Mouse (Mus musculus) testis, adult 2 months (tissue): ENCODE data around the gene Slc6a9. TPM values are rescaled to one million over a fixed set of nuclear protein-coding genes. Genes with fewer than 3 reads are reported as not detected.

Source experiments
- H3K27ac ChIP-seq: fragments of 200-500 bp; 2 replicates; pipeline ENCODE4 v1.5.1; 2012; ENCODE audit warnings: low read depth, low read length; ENCODE audit not compliant: control insufficient read depth, insufficient read depth
- H3K27me3 ChIP-seq: fragments of 200-500 bp; 2 replicates; pipeline ENCODE4 v1.6.1; 2012; ENCODE audit warnings: mild to moderate bottlenecking, low read length, moderate library complexity; ENCODE audit not compliant: control insufficient read depth, insufficient read depth
- H3K36me3 ChIP-seq: fragments of 200-500 bp; 2 replicates; pipeline ENCODE4 v1.6.1; 2012; ENCODE audit warnings: mild to moderate bottlenecking, low read length; ENCODE audit not compliant: control insufficient read depth, insufficient read depth
- H3K4me1 ChIP-seq: fragments of 200-500 bp; 2 replicates; pipeline ENCODE4 v1.6.1; 2012; ENCODE audit warnings: low read length; ENCODE audit not compliant: control insufficient read depth, insufficient read depth
- H3K4me3 ChIP-seq: fragments of 200-500 bp; 2 replicates; pipeline ENCODE4 v1.5.1; 2012; ENCODE audit warnings: low read depth, mild to moderate bottlenecking, low read length, moderate library complexity, mixed read lengths; ENCODE audit not compliant: control insufficient read depth
- CTCF ChIP-seq: fragments of 200-500 bp; IDR thresholded peaks from 2 replicates; pipeline ENCODE4 v1.5.1; 2012; ENCODE audit warnings: low read depth, mild to moderate bottlenecking, inconsistent platforms, low read length, moderate library complexity; ENCODE audit not compliant: control insufficient read depth, insufficient read depth, insufficient replicate concordance
- POLR2A ChIP-seq: fragments of 200-500 bp; IDR thresholded peaks from 2 replicates; pipeline ENCODE4 v1.6.1; 2012; ENCODE audit warnings: low read depth, mild to moderate bottlenecking, inconsistent platforms, low read length, moderate library complexity; ENCODE audit not compliant: control insufficient read depth
- polyA plus RNA-seq: library from polyadenylated mRNA; depleted of rRNA; stranded (reverse); fragments of >200 nt; gene quantifications from 2 replicates; pipeline ENCODE4 v1.2.3, GENCODE M21; 2012; rRNA removed

Slc6a9 gene
- polyA plus RNA-seq, result 6.4 and 7.4 TPM in 2 replicates

DNA sequence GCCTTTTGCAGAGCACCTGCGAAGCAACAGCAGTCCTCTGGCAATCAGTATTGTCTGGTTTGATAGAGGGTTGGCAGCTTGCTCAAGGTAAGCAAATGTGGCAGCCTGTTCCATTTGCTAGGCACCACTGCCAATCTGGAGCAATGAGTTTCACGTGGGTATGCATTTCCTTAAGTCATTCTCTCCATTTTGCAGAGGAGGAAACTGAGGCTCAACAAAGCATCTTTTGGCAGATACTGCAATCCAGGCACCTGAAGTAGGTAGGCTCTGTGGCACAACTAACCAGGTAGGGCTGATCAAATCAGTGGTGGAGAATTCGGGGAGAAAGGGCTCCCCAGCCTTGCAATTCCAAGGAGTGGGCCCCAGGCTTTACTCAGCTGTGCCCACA is at the start of gene Slc6a9:
Gene Slc6a9 (plus strand): TSS at position 50 of the 388 bp plus-strand sequence.
- peak within 1 kb of the TSS; percentile 25; the same call in 1 of the 2 replicates for H3K27ac ChIP-seq
- no peak for TF ChIP-seq POLR2A
- TF ChIP-seq CTCF, result no peak
- peaks cover 10% of the 10 kb centered on the region for H3K4me1 ChIP-seq
- no peaks in the 10 kb centered on the region for H3K36me3 ChIP-seq
- no peaks in the 10 kb centered on the region for H3K27me3 ChIP-seq
- H3K4me3 ChIP-seq, result peak within 1 kb of the TSS; percentile 96

DNA sequence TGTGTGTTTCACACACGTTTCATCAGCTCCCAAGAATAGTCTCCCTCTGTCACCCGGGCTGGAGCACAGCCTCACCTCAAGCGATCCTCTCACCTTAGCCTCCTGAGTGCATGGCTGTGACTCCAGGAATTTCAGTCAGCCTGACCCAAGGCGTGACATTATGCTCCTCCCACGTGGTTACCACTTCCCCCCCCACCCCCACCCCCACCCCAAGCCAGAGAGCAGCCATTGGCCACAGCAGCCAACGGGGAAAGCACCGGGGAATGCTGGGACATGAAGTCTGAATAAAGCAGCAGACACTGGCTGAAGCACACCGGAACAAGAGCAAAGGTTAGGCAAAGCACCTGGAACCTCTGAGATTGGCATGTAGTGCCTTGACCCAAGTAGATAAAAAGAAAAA is 47.3 kb upstream of the Slc6a9 start:
- no peaks in the 10 kb centered on the region for H3K36me3 ChIP-seq
- peak overlapping the region; percentile 89; the same call in 1 of the 2 replicates for H3K27ac ChIP-seq
- TF ChIP-seq POLR2A (no peak), CTCF (no peak)
- H3K4me3 ChIP-seq, result peak overlapping the region; percentile 60; the same call in 1 of the 2 replicates
- peaks cover 6% of the 10 kb centered on the region for H3K4me1 ChIP-seq
- no peaks in the 10 kb centered on the region for H3K27me3 ChIP-seq

DNA sequence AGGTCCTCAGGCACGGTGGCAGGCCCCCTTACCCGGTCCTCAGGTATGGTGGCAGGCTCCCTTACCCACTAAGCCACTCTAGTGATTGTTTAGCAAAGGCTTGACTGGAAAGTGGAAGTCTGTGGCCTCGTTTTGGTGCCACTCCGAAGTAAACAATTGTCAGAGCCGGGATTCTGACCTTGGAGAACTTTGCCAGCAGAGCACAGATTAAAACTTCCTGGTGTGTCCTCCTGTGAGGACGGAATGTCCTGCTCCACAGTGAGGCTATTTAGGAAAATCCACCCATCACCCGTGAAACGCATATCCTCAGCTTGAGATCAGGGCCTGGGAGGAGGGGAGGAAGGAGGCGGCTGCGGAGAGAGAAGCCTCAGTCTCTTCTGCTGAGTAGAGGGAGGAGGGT is 46.0 kb upstream of the Slc6a9 start:
- Histone ChIP-seq H3K4me1 (peaks cover 6% of the 10 kb centered on the region), H3K27me3 (no peaks in the 10 kb centered on the region), H3K27ac (peak overlapping the region; percentile 89), H3K4me3 (no peak overlapping the region), H3K36me3 (no peaks in the 10 kb centered on the region)
- TF ChIP-seq POLR2A (no peak), CTCF (no peak)

DNA sequence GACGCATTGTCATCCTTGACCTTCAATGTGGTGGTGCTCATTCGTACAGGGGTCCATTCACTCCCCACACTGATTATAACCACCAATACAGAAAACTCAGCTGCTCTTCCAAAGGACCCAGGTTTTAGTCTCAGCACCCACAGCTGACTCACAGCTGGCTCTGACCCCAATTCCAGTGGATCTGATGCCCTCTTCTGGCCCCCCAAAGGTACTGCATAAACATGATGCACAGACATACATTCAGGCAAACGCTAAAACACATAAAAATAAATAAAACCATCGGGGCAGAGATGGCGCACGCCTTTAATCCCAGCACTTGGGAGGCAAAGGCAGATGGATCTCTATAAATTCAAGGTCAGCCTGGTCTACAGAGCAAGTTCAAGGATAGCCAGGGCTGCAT is 34.4 kb upstream of the Slc6a9 start:
- Histone ChIP-seq H3K4me1 (no peaks in the 10 kb centered on the region), H3K4me3 (no peak overlapping the region)
- TF ChIP-seq POLR2A (no peak), CTCF (no peak)

DNA sequence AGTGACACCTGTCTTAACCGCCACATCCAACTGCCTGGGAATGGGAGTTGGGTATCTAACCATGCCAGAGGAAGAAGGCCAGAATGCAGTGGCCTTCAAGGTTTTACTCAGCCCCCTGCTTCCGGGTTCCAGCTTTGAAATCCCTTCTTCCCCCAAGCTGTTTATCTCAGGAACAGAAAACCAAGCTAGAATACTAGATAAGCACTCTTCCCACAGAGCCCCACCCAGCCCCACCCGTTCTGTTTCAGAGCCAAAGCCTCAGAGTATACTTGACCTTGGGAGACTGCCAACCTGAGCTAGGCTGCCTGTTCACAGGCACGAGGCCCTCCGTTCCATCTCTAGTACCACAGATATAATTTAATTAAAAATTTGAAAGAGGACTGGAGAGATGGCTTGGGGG is 27.3 kb upstream of the Slc6a9 start:
- H3K4me1 ChIP-seq, result no peaks in the 10 kb centered on the region; the same call in 1 of the 2 replicates
- no peak overlapping the region for H3K4me3 ChIP-seq
- H3K27ac ChIP-seq, result no peak overlapping the region
- no peaks in the 10 kb centered on the region for H3K36me3 ChIP-seq
- TF ChIP-seq POLR2A (no peak), CTCF (no peak)
- no peaks in the 10 kb centered on the region for H3K27me3 ChIP-seq

More for the DNA sequence above, 34.4 kb upstream of the Slc6a9 start:
- H3K27ac ChIP-seq, result no peak overlapping the region
- H3K27me3 ChIP-seq, result no peaks in the 10 kb centered on the region
- H3K36me3 ChIP-seq, result no peaks in the 10 kb centered on the region

DNA sequence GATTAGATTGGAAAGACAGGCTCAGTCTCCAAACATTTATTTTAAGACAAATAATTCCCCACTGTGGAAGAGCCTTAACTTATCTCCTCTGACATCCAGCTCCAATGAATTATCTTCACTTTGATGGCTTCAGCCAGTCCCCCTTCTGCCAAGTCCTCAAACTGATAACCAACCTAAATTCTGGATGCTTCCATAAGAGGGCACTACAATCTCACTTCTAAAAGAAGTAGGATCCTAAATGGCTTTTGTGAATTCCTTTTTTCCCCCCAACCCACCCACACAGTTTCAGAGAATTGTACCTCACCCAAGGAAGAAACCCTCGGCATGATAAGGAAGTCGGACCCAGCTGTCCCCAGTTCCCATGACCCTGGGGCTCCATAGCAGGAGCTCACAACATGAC is 23.4 kb upstream of the Slc6a9 start:
- Histone ChIP-seq H3K27ac (no peak overlapping the region), H3K4me1 (no peaks in the 10 kb centered on the region; the same call in 1 of the 2 replicates), H3K4me3 (no peak overlapping the region), H3K36me3 (no peaks in the 10 kb centered on the region), H3K27me3 (no peaks in the 10 kb centered on the region)
- no peak for TF ChIP-seq CTCF
- no peak for TF ChIP-seq POLR2A

DNA sequence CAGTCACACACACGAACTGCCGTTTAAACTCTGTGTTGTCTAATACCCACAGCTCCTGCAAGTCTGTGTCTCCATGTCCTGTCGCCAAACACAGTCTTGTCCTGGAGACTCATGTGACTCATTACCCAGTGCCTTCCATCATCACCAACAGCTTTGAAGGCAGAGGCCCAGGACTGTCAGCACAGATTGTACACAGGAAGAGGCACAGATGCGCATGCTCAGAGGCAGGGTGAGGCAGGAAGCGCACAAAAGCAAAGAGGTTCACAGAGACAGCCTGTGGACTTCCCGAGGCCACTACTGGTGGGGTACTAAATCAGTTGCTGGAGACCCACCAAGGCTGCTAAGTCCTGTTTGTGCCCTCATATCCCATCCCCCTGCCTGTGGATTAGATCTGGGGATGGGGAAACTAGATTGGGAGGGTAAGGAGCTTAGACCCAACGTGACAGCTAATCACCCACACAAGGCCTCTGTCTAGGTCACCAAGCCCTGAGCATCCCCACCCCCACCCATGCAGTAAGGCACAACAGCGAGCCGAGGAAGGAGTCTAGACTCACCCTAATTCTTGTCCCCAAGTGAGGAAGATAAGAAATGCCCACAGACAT is 20.6 kb upstream of the Slc6a9 start:
- Histone ChIP-seq H3K27me3 (no peaks in the 10 kb centered on the region), H3K4me3 (no peak overlapping the region), H3K4me1 (no peaks in the 10 kb centered on the region; the same call in 1 of the 2 replicates), H3K36me3 (no peaks in the 10 kb centered on the region), H3K27ac (no peak overlapping the region)
- TF ChIP-seq CTCF (no peak), POLR2A (no peak)
